Mouse (Mus musculus) kidney, embryonic 16.5 days (tissue): ENCODE results near the gene 1810009A15Rik. TPM values are rescaled to one million over a fixed set of nuclear protein-coding genes. Genes with fewer than 3 reads are reported as not detected.

ENCODE experiments used
- ATAC-seq: fragments of 200-750 bp; cut with Nextera tagmentation; 2 replicates; pipeline ENCODE4 v1.8.0; 2017; ENCODE audit warnings: moderate TSS enrichment; ENCODE audit not compliant: low FRiP score, low TSS enrichment
- H3K27ac ChIP-seq: fragments of 300-500 bp; sonication (generic); 2 replicates; pipeline ENCODE4 v1.5.1; 2014; ENCODE audit warnings: low read length
- H3K27me3 ChIP-seq: fragments of 300-500 bp; sonication (generic); 2 replicates; pipeline ENCODE4 v1.6.1; 2014; ENCODE audit warnings: low read length, control low read depth, mixed read lengths; ENCODE audit not compliant: insufficient read depth
- H3K36me3 ChIP-seq: fragments of 300-500 bp; sonication (generic); 2 replicates; pipeline ENCODE4 v1.6.1; 2014; ENCODE audit warnings: low read length, control low read depth, mixed read lengths; ENCODE audit not compliant: insufficient read depth
- H3K4me1 ChIP-seq: fragments of 300-500 bp; sonication (generic); 2 replicates; pipeline ENCODE4 v1.6.1; 2014; ENCODE audit warnings: low read length, control low read depth, mixed read lengths; ENCODE audit not compliant: insufficient read depth
- H3K4me2 ChIP-seq: fragments of 300-500 bp; sonication (generic); replicated peaks from 2 replicates; pipeline ENCODE4 v1.6.1; 2014; ENCODE audit warnings: low read depth, low read length
- H3K4me3 ChIP-seq: fragments of 300-500 bp; sonication (generic); 2 replicates; pipeline ENCODE4 v1.5.1; 2014; ENCODE audit warnings: mild to moderate bottlenecking, low read length
- H3K9ac ChIP-seq: fragments of 300-500 bp; sonication (generic); replicated peaks from 2 replicates; pipeline ENCODE4 v1.6.1; 2014; ENCODE audit warnings: low read length
- H3K9me3 ChIP-seq: fragments of 300-500 bp; sonication (generic); 2 replicates; pipeline ENCODE4 v1.6.1; 2016; ENCODE audit warnings: low read length, control low read depth
- WGBS: fragments of 180-500 bp; shearing (Covaris S2); extraction: QIAGEN DNeasy Blood & Tissue Kit; methylation state at CpG from one replicate; pipeline ENCODE4 v1.1.7; 2014; 5-methylcytosine and 5-hydroxymethylcytosine counted together
- polyA plus RNA-seq: library from polyadenylated mRNA; unstranded; fragments of >200 nt; fragmentation: Nextera tagmentation; extraction: Ambion mirVana; gene quantifications from 2 replicates; pipeline ENCODE4 v1.2.1, GENCODE M21; 2015

Gene 1810009A15Rik
- polyA plus RNA-seq: 93.0 and 94.3 TPM in 2 replicates

DNA sequence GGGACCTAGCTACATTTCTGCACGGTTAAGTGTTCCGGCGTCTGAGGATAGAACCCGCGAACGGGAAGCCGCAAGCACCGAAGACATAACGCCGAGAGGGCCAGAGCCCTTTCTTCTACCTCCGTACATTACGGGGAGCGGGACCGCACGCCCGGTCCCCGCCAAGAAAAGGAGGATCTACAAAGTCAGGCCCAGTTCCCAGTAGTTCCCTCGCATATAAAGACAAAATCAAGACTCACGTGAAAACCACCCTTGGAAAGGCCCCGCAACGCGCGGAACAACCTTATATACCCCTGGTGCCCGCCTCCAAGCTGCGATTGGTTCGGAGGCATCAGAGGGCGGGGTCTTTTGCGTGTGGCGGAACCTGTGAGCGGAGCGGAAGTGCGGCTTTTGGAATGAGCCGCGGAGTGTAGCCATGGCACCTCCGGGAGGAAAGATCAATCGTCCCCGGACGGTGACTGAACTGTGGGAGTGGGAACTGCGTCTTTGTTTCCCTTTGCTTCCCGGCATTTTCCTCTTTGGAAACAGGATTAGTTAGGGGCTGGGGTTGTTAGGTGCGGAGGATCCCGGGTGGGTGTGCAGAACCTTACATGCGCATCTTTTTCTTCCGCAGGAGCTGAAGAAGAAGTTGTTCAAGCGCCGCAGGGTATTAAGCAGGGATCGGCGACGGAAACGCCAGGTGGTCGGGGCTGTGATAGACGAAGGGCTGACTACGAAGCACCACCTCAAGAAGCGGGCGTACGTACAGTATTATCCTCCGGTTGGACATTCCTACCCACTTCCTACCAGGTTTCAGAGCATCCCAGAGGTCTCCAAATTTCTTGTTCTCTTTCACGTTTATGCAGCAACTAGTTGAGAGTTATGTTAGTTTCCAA is at the start of gene 1810009A15Rik, which contains the start of gene Gm49416:
TSS of gene 1810009A15Rik (plus strand) at position 343 of the 875 bp plus-strand sequence.
TSS of gene Gm49416 (plus strand) at position 416 of the 875 bp plus-strand sequence.
- WGBS: under 1% methylated on average over 58 of the region's 58 CpGs
- Histone ChIP-seq H3K4me3 (peak within 1 kb of the TSS; percentile 81), H3K4me1 (peaks cover 20% of the 10 kb centered on the region), H3K9ac (peak within 1 kb of the TSS; percentile 92), H3K27ac (peak within 1 kb of the TSS; percentile 93), H3K36me3 (peaks cover 13% of the 10 kb centered on the region; the same call in 1 of the 2 replicates), H3K4me2 (peak within 1 kb of the TSS; percentile 88), H3K9me3 (no peaks in the 10 kb centered on the region), H3K27me3 (no peaks in the 10 kb centered on the region)
- peak; percentile 95 for ATAC-seq

DNA sequence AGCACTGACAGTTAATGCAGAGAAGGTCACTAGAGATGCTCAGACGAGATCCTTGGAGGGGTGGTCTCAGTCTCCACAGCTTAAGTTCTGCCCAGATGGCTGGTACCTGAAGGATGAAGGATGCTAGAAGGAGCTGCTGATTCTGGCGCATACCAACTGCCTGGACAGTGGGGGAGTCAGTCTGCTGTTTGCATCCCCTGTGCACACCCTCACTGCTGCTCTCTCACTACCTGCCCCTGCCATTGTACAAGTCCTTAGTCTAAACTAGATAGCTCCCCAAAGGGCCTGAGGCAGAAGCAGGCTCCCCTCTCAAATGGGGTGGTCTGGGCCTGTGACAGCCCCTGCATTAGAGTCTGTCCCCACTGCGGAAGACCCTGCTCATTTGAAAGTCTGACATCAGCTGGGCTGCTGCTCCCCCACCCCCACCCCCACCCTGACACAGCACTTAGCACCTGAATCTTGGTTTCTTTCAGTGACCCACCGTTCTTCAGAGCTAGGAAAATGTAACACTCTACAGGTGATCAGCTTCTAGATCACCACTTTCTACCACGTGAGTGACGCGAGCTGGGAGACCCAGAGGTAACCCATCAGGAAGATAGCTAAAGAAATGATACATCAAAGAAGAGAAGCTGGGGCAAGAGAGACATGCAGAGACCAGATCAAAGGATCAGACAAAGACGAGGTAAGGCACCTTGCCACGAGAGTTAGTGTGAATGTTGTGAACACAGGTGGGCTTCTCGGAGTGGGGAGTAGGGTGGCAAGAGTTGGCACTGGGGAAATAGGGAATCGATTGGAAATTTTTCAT is 49.3 kb upstream of the 1810009A15Rik start, which contains the start of gene Gng3:
TSS of gene Gng3 (minus strand) at position 92 of the 805 bp plus-strand sequence.
- Histone ChIP-seq H3K27me3 (no peaks in the 10 kb centered on the region), H3K9me3 (no peaks in the 10 kb centered on the region), H3K27ac (peak within 1 kb of the TSS; percentile 99), H3K36me3 (peaks cover 22% of the 10 kb centered on the region), H3K4me2 (peak within 1 kb of the TSS; percentile 90), H3K9ac (peak within 1 kb of the TSS; percentile 87), H3K4me1 (peaks cover 32% of the 10 kb centered on the region), H3K4me3 (peak within 1 kb of the TSS; percentile 55)
- ATAC-seq: no peak
- 54% methylated on average over 11 of the region's 11 CpGs for WGBS

DNA sequence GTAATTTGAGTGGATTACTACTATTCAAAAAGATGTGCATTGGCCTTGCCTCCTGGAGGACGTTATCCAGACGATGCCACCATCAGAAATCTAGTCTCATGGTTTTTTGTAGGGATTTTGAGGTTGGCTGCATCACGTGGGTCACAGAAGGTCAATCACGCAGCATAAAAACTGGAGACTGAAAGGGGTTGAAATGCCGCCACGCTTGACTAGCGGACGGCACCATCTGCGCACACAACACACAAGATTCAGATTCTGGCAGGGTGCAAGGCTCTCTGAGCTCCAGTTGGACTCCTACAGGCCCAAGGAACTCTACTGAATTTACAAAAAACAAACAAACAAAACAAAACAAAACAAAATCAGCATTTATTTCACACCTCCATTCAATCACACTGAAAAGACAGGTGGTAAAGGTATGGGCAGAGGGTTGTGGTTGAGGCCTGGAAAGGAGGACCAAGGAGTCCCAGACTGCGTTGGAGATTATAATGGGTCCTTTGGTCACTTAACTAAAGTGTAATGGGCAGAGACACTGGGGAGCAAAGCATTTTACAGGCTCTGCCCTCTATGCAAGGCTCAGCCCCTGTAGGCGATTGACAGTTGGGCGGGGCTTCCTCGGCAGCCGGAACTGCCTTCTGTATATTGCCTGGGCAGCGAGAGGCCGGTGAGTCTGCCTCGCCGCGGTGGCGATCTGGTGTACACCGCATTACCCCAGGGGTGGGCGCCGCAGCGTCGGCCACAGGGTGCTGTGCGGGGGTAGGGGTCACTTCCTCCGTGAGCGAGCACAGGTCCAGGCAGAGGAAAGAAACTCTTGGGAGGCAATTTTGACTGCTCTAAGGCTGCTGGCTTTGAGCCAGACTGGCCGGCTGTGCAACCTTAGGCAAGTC is 48.5 kb upstream of the 1810009A15Rik start:
- peak; percentile 73 for ATAC-seq
- peaks cover 15% of the 10 kb centered on the region for H3K36me3 ChIP-seq
- H3K4me2 ChIP-seq: peak overlapping the region; percentile 76
- H3K4me3 ChIP-seq: peak overlapping the region; percentile 59
- WGBS: 23% methylated on average over 29 of the region's 29 CpGs
- H3K27me3 ChIP-seq: no peaks in the 10 kb centered on the region
- H3K9ac ChIP-seq: peak overlapping the region; percentile 68
- H3K9me3 ChIP-seq: no peaks in the 10 kb centered on the region
- H3K4me1 ChIP-seq: peaks cover 32% of the 10 kb centered on the region
- peak overlapping the region; percentile 37; the same call in 1 of the 2 replicates for H3K27ac ChIP-seq

- peaks cover 15% of the 10 kb centered on the region; the same call in 1 of the 2 replicates for H3K36me3 ChIP-seq
- peak overlapping the region; percentile 76 for H3K4me2 ChIP-seq
- peak overlapping the region; percentile 68 for H3K9ac ChIP-seq
- WGBS: 92% methylated on average over 7 of the region's 7 CpGs
- H3K27ac ChIP-seq: peak overlapping the region; percentile 17; the same call in 1 of the 2 replicates
- H3K27me3 ChIP-seq: no peaks in the 10 kb centered on the region
- H3K4me3 ChIP-seq: peak overlapping the region; percentile 59
- H3K4me1 ChIP-seq: peaks cover 32% of the 10 kb centered on the region
- ATAC-seq: no peak
- no peaks in the 10 kb centered on the region for H3K9me3 ChIP-seq
These were observed 47.6 kb upstream of the 1810009A15Rik start for GRCm38 (mm10) chr19:8841012-8841411.

GRCm38 (mm10) chr19:8842961-8843360 is 45.7 kb upstream of the 1810009A15Rik start:
- no peaks in the 10 kb centered on the region for H3K9me3 ChIP-seq
- H3K27me3 ChIP-seq: no peaks in the 10 kb centered on the region
- H3K9ac ChIP-seq: no peak overlapping the region
- WGBS: 87% methylated on average over 6 of the region's 6 CpGs
- no peak overlapping the region for H3K4me3 ChIP-seq
- peaks cover 28% of the 10 kb centered on the region for H3K36me3 ChIP-seq
- H3K27ac ChIP-seq: no peak overlapping the region
- peaks cover 32% of the 10 kb centered on the region for H3K4me1 ChIP-seq
- H3K4me2 ChIP-seq: no peak overlapping the region
- no peak for ATAC-seq

- Histone ChIP-seq H3K4me2 (no peak overlapping the region), H3K9me3 (no peaks in the 10 kb centered on the region), H3K27me3 (no peaks in the 10 kb centered on the region), H3K27ac (no peak overlapping the region), H3K36me3 (peaks cover 28% of the 10 kb centered on the region), H3K4me1 (peaks cover 16% of the 10 kb centered on the region), H3K9ac (no peak overlapping the region), H3K4me3 (no peak overlapping the region)
- no peak for ATAC-seq
- WGBS: 74% methylated on average over 5 of the region's 5 CpGs
These were observed 44.1 kb upstream of the 1810009A15Rik start for GRCm38 (mm10) chr19:8844371-8845129.

- no peak overlapping the region for H3K27ac ChIP-seq
- 0 out of 2 replicates have a peak, but pooled peaks cover 7% of the 10 kb centered on the region for H3K4me1 ChIP-seq
- no peak for ATAC-seq
- 78% methylated on average over 5 of the region's 5 CpGs for WGBS
- no peak overlapping the region for H3K4me2 ChIP-seq
- peaks cover 22% of the 10 kb centered on the region for H3K36me3 ChIP-seq
- H3K9me3 ChIP-seq: no peaks in the 10 kb centered on the region
- no peak overlapping the region for H3K4me3 ChIP-seq
- no peaks in the 10 kb centered on the region for H3K27me3 ChIP-seq
- H3K9ac ChIP-seq: no peak overlapping the region
These were observed 40.3 kb upstream of the 1810009A15Rik start for GRCm38 (mm10) chr19:8848356-8848755.

GRCm38 (mm10) chr19:8850402-8850901 is 38.2 kb upstream of the 1810009A15Rik start, which contains the start of gene Lrrn4cl:
Gene Lrrn4cl, plus strand, starts transcription at chr19:8850768.
- H3K4me3 ChIP-seq: no peak within 1 kb of the TSS
- H3K27ac ChIP-seq: no peak within 1 kb of the TSS
- peak; percentile 49; the same call in 1 of the 2 replicates for ATAC-seq
- H3K9ac ChIP-seq: peak within 1 kb of the TSS; percentile 23; the same call in 1 of the 2 replicates
- WGBS: 23% methylated on average over 7 of the region's 7 CpGs
- H3K27me3 ChIP-seq: no peaks in the 10 kb centered on the region
- 0 out of 2 replicates have a peak, but pooled peaks cover 7% of the 10 kb centered on the region for H3K4me1 ChIP-seq
- H3K36me3 ChIP-seq: peaks cover 21% of the 10 kb centered on the region
- H3K4me2 ChIP-seq: 0 out of 2 replicates have a peak within 1 kb of the TSS, but pooled peaks have one; percentile 14
- no peaks in the 10 kb centered on the region for H3K9me3 ChIP-seq
